Mouse (Mus musculus): ENCODE results near the gene Ccr6.

The Ccr6 gene

DNA sequence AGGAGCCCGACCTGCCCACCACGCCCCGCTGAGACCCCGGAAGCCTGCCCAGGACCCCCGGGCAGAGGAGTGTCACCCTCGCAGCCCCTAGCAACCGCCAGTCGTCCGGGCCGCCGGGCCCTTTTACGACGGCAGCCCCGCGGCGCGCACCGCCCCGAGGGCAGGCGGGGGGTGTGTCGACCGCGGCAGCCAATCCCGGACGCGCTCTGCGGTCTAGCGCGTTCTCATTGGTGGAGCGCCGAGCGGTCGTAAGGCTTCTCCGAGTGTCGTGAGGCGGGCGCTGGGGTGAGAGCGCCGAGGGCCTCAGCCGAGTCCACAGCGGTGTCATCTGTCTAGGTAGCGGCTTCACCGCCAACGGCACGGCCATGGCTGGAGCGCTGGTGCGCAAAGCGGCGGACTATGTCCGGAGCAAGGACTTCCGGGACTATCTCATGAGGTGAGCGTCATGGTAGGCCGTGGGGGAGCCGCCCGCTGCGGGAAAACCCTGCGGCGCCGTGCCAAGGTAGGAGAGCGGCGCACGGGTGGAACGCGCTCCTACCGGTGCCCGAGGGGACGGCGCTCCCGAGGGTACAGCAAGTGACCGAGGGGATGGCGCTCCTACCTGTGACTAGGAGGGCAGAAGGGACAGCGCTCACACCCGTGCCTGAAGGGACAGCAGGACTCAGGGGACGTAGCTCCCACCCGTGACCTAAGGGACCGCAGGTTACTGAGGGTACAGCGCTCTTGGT, 47.8 kb downstream of the Ccr6 start:
- DNase-seq (ENCODE audit: low read depth): peak; percentile 89

DNA sequence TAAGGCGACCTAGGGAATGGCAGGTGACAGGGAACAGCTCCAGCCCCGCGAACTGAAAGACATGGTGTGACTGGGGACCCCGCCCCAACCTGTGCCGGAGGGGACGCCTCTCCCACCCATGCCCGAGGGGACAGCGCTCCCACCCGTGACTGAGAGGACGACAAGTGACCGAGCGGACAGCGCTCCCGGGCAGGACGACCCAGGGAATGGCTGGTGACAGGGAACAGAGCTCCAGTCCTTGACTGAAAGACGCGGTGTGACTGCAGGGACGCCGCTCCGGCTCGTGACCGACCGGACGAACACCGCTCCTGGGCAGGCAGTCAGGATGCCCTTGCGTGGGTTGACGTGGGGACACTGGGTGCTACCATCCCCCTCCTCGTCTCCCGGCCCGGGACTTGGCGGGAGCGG, 48.4 kb downstream of the Ccr6 start:
- DNase-seq (ENCODE audit: low read depth): no peak

DNA sequence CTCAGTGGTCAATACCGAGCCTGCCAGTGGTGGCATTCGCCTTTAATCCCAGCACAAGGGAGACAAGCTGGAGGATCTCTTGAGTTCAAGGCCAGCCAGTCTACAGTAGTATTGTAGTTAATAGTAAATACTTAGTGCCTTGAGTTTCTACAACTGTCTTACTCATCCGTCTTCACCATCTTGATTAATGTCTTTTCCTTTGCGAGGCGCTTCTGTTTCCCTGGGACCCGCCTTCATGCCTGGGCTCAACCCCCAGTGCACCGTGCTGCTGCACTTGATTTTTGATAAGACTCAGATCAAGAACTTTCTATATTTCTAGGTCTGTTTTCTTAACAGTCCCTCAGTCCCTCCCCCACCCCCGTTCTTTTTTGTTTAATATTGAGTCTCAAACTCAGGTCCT, 49.2 kb downstream of the Ccr6 start:
- DNase-seq (ENCODE audit: low read depth): no peak

DNA sequence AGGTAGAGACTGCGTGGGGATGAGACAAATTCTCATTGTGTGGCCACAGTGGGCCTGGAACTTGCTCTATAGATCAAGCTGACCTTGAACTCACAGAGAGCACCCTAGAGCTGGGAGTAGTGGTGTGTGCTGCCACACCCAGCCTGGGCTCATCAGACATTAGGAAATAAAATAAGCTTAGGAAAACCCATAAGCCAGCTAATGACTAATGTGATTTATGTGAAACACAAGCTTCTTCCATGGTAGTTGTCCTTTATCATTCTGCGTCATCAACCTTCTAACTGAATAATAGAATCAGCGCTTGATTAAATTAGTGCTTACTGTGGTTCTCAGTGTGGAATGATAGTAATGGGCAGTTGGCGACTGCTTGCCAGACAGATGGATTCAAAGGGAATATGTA, 51.1 kb downstream of the Ccr6 start:
- DNase-seq (ENCODE audit: low read depth): no peak

DNA sequence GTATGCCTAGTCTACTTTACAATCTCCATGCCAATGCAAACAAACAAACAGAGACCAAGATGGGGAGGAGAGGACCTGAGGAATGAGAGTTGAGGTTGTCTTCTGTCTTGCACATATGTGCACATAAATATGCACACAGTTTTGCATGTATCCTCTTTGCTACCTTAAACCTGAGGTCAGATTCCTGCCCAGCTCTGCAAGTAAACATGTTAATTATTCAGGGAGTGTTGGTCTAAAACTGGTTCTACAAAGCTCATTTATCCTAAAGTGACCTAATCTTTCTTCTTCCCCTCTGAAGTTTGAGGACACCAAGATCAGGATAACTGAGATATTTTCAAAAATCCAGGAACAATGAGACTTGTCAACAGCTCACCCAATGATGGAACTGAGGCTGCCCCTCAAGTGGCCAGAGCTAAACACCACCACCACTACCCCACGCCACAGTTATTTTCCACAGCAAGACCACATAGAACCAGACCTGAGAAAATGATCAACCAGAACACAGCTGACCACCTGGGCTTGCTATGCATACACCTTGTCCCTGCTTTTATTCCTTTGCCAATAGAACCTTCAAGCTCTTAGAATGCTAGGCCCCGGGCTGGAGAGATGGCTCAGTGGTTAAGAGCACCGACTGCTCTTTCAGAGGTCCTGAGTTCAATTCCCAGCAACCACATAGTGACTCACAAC, 54.3 kb downstream of the Ccr6 start:
- no peak for DNase-seq (ENCODE audit: low read depth)

DNA sequence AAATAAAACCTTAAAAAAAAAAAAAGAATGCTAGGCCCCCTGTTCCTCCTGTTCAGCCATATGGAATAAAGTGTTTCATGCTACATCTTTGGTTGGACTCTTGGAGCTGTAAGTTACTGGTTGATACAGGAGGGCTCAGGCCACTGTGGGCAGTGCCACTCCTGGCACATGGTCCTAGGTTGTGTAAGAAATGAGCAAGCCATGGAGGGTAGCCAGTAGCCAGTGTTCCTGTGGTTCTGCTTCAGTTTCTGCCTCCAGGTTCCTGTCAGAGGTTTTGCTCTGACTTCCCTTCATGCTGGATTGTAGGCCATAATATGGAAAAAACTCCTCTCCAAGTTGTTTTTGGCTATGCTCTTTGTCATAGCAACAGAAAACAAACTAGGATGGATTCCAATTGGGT, 54.9 kb downstream of the Ccr6 start:
- DNase-seq (ENCODE audit: low read depth): no peak

DNA sequence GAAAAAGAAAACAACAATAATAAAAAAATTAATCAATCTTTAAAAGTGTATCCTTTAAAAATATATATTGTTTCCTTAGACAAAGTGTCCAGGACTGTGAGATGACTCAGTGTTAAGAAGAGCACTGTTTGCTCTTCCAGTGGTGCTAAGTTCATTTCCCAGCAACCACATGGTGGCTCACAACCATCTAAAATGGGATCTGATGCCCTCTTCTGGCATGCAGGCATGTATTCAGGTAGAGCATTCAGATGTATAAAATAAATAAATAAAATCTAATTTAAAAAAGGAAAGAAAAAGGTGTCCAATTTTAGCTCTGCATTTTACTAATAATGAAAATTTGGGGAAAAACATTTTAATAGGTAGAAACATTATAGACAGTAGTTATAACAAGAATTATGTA, 60.0 kb downstream of the Ccr6 start:
- no peak for DNase-seq (ENCODE audit: low read depth)

DNA sequence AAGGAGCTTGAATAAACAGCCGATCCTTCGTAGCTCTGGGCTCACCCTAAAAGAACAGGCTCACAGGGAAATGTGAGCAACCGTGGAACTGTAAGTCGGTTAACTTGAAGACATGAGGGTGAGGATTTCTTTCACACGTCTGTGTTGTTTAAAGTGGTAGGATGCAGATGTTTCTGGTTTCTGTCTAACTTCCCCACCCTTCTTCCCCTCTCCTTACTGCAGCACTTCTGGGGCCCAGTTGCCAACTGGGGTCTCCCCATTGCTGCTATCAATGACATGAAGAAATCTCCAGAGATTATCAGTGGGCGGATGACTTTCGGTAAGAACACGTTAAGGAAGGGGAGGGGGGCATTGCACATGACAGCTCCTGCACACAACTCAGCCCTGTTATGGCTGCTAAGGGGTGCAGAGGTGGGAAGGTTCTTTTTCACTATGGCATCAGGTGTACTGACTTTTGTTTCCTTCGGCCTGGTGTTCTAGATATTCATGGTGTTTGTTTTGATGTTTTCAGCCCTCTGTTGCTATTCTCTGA, 60.5 kb downstream of the Ccr6 start:
- DNase-seq (ENCODE audit: low read depth): no peak

DNA sequence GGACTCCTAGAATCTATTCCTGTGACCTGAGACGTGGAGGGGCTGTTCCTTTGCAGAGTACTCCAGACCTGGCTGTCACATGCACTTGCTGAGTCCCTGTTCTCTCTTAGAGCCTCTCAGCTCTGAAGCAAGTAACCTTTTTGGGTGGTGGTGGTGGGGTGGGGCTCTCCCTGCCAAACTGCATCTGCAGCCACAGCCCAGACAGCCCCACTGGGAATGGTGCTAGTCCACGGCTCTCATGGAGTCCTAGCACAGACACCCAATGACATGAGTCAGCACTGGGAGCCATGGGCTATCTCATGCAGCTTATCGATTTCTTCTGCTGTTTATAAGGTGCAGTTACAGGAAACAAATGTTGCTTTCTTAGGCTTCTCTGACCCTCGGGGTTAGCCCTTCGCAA, 61.9 kb downstream of the Ccr6 start:
- DNase-seq (ENCODE audit: low read depth): no peak

DNA sequence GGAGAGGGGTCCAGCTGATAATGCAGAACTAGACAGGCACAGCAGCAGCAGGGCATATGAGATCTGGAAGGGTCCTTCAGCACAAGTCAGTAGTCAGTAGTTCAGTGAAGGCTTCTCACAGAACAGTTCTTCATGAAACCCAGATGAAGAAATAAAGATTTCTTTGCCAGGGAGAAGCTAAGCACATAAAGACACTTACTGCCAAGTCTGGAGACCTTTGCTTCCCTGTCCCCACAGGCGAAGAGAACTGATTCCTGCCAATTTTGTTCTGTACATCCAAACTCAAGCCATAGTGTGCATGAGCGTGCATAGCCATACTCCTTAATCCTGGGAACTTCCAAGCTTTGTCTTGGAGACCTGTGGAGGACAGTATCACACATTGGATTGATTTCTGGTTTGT, 62.4 kb downstream of the Ccr6 start:
- DNase-seq (ENCODE audit: low read depth): no peak

DNA sequence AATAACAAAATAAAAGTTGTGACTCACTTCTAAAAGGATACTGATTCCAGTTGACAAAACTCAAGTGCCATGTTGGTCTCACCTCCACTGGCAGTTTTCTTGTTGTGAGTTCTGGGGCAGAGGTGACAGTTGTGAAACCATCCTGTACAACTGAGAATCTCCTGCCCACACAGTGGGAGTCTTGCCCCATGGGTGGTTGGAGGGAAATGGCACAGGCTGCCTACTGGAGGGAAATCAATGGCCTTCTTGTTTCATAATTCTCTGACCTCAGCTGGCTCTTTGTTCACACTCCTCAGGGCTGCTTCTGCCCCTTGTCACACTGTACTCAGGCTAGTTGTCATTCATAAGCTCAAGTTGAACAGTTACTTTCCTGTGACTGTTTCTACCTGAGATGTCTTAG, 63.7 kb downstream of the Ccr6 start:
- no peak for DNase-seq (ENCODE audit: low read depth)

DNA sequence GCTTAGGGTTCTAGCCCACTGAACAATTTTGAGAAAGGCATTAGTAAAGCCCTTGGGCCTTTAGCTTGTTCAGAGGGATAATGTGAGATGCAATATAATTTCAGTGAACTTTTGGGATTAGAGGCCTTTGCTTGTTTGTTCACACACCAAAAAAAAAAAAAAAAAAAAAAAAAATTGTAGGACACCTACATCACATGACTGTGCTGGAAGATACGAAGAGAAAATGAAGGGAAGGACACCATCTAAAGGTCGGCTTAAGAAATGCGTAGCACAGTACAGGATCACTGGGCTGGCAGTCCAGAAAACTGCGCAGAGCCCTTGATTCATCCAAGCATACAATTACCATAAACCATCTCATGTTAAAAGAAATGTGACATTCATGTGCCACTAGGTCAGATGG, 65.7 kb downstream of the Ccr6 start:
- DNase-seq (ENCODE audit: low read depth): no peak

DNA sequence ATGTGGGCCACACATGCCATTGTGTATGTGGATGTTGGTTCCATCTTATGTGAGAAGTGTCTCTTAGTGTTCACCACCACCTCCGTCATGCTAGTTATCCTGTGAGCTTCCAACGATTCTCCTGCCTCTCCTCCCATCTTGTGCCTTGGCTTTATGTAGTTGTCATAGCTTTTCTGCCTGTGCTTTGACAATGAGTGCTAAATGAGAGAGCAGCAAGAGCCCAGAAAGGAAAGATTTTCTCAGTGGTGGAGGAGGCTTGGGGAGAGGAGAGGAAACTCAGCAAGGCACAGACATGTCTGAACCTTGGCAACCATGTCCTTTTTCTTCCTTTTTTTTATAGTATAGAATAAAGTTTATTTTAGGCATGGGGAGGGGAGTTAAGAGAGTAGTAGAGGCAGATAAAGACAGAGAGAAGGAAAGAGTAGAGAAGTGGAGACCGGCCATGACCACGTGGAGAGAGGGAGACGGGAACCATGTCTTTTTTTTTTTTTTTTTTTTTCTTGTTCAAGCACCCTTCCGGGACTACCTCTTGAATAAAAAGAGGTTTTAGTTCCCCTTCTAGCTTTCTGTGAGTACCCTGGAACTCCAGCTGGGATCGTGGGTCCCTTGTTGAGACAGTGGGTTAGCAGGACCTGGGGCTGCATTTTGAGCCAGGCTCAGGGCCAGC, 67.1 kb downstream of the Ccr6 start:
- no peak for DNase-seq (ENCODE audit: low read depth)

DNA sequence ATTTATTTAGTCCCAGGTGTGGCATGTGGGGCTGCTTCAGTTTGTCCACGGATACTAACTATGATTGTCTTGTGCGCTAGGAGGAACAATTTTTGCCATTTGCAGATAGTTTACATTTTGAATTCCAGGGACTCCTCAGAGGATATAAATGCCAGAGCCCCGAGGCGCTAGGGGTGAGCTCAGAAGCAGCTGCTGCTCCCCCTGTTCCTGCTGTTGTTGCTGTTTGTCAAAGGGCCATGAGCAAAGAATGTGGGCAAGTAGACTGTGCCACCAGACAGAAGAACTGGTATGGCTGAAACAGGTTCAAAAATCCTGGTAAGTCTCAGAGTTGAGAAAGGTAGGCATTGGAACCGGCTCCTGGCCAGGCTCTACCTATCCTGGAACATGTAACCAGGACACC, 67.8 kb downstream of the Ccr6 start:
- no peak for DNase-seq (ENCODE audit: low read depth)

DNA sequence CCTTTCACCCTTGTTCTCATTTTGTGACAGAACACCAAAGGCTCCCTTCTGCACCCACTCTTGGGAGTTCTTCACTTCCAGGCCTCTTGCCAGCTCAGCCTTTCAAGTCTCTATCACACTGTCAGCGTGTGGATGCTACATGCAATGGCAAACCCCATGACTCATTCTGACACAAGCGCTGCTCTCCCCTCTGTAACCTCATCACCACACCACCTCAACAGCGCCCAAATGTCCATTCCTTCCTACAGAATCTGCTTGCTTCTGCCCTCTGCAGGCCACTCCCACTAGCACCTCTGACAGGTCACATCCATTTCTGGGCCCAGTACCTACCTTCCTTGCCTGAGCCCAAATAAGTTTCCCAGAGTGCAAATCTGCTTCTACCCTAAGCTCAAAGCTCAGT, 70.0 kb downstream of the Ccr6 start:
- DNase-seq (ENCODE audit: low read depth): no peak

Measured in c-Kit-positive CD71-negative TER-119-negative erythroid progenitor cells, embryonic 14.5 days (primary cell).